8 mouse cellular contexts compared by ENCODE assay signal in genomic region chr6:136808014-136808417, GRCm38 (mm10). TPM values are rescaled to one million over a fixed set of nuclear protein-coding genes. Genes with fewer than 3 reads are reported as not detected.
DNase-seq lines count a peak whose midpoint lies in the region; ATAC-seq lines count a peak whose summit lies in the region.

TSS of gene H2afj (plus strand) at chr6:136808244.

- peak within 1 kb of the TSS; percentile 58; the same call in 1 of the 2 replicates for H3K27ac ChIP-seq in hindbrain, embryonic 11.5 days (ENCODE audit: low read depth, low read length)

- H3K4me2 ChIP-seq in hindbrain, embryonic 11.5 days (replicated peaks; ENCODE audit: low read depth, low read length), result peak within 1 kb of the TSS; percentile 78

- peak; percentile 86 for ATAC-seq in hindbrain, embryonic 11.5 days (ENCODE audit: low FRiP score)

- WGBS in hindbrain, embryonic 11.5 days, result 0% methylated on average over 34 of the region's 34 CpGs

- H3K4me3 ChIP-seq in hindbrain, embryonic 11.5 days (ENCODE audit: low read depth, low read length), result peak within 1 kb of the TSS; percentile 78

- no peaks in the 10 kb centered on the region for H3K9me3 ChIP-seq in hindbrain, embryonic 11.5 days (ENCODE audit: control insufficient read depth, low read length)

- peak; percentile 97 for DNase-seq in Muller cell, postnatal 12 days (ENCODE audit: inconsistent ontology term)
- peak; percentile 98 for DNase-seq in cerebellum, adult 9-11 months
- DNase-seq in frontal cortex, adult 2 months (ENCODE audit: extremely low spot score in 1 of 2, low spot score in 1 of 2), result peak; percentile 96 to 99
- peak; percentile 98 for DNase-seq in hindbrain, embryonic 11.5 days (ENCODE audit: low spot score)
- peak; percentile 99 to 100 for DNase-seq in layer of hippocampus, postnatal 10 days (ENCODE audit: low spot score in 2 of 2)
- DNase-seq in lung, postnatal 10 days, result peak; percentile 99
- DNase-seq in ovary, postnatal 36 days (ENCODE audit: low spot score), result peak; percentile 99
- DNase-seq in thymus, postnatal 25 days, result peak; percentile 99

- no peaks in the 10 kb centered on the region for H3K36me3 ChIP-seq in hindbrain, embryonic 11.5 days (ENCODE audit: control insufficient read depth, insufficient read depth, low read length)

- peak within 1 kb of the TSS; percentile 71 for H3K9ac ChIP-seq in hindbrain, embryonic 11.5 days (ENCODE audit: low read depth, low read length)

- H3K27me3 ChIP-seq in hindbrain, embryonic 11.5 days (ENCODE audit: control insufficient read depth, insufficient read depth, low read length), result no peaks in the 10 kb centered on the region

- H3K4me1 ChIP-seq in hindbrain, embryonic 11.5 days (replicated peaks; ENCODE audit: control insufficient read depth, insufficient read depth, low read length), result peaks cover 4% of the 10 kb centered on the region

RNA-seq across cellular contexts. Expression of gene H2afj, which starts in this region (rescaled TPM):
- 103 and 145 TPM in 2 replicates for polyA plus RNA-seq in frontal cortex, adult 2 months (2012; rRNA removed)
- 100 and 105 TPM in 2 replicates for polyA plus RNA-seq in hindbrain, embryonic 11.5 days (2014; fragmentation: Nextera tagmentation; extraction: Ambion mirVana)
- total RNA-seq in layer of hippocampus, postnatal 10 days (2021), result 10 to 100 TPM; 54.6 to 70.6 TPM

Comparison
In these comparisons a context has a peak if more than half of its experiments do, and no peak if none do; other contexts are left out.
1. Peak in every context shown above with its lines: DNase-seq, ATAC-seq, H3K4me3 ChIP-seq and H3K27ac ChIP-seq.